Mouse (Mus musculus): Measurements from ENCODE around the gene Camta1. TPM values are rescaled to one million over a fixed set of nuclear protein-coding genes. Genes with fewer than 3 reads are reported as not detected.

Gene Camta1
- polyA plus RNA-seq, 1 experiment: 26.3 TPM

DNA sequence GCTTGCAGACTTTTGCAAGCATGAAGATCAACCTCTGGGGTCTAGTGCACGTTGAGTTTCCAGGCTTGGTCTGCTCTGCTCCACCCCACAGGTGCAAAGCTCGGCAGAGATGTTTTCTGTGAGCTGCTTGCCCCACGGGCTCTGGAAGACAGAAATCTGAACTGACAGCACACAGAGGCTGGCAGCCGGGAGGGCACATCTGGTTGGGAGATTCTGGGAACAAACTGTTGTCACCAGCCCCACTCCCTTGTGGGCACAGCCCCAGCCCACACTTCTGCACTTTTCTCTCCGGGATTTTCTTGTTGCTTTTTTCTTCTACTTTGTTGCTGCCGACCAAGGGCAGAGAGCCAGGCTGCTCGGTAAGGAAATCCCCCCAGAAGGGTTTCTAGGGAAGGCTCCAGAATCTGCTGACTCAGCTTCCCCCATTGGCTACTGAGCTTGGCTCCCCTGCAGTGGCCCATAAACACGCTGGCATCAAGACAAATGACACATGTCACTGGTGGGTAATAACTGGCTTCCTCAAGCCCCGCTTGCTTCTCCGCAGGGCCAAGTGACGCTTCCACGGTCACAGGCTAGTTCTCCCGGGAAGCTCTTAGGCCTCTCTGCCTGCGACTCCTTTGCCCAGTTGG is 597.8 kb downstream of the Camta1 start:
- no peak for TF ChIP-seq CTCF (IDR thresholded peaks at IDR 0.05; ENCODE audit: low read depth, low read length)
- no peak for TF ChIP-seq POLR2A (IDR thresholded peaks at IDR 0.05; ENCODE audit: borderline replicate concordance, low read depth, low read length)
- Histone ChIP-seq H3K27ac (ENCODE audit: insufficient read depth, low read depth, low read length) (no peak overlapping the region), H3K4me1 (ENCODE audit: control insufficient read depth, insufficient read depth, low read length) (no peaks in the 10 kb centered on the region), H3K4me3 (ENCODE audit: insufficient read depth, low read length) (no peak overlapping the region)

DNA sequence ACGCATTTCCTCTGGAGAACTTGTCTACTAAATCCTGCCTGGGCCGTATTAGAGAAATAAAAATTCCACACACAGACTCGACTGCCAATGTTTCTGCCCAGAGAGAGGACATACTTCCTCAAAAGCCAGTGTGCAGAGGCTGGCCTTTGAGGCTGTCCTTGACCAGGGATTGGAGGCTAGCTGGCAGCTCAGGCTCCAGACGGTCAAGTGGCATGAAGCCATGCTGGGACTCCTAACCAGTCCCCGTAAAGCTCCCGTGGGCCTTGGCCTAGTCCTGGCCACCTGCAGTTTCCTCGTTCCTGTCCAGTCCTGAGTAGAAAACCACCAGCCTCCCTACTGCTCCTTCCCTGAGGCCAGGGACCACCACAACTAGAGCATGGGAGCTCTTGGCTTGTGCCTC is 598.6 kb downstream of the Camta1 start:
- H3K4me3 ChIP-seq (ENCODE audit: insufficient read depth, low read length): no peak overlapping the region

DNA sequence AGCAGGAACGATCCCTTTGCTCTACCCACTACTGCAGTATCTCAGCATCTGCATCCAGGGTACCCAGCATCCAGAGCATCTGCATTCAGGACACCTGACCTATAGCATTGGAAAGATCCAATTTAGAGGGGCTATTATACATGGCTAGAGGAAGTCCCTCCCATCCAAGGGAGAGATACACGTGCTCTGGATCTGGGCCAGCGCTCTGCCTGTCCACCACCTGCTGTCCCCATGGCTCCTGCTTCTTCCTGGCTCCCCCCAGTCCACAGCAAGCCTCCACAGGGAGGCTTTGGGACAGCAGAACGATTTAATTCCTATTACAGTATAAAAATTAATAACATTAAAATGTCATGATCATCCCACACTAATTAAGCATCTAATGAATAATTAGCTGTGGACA is 605.1 kb downstream of the Camta1 start:
- no peaks in the 10 kb centered on the region for H3K4me1 ChIP-seq (ENCODE audit: control insufficient read depth, insufficient read depth, low read length)
- H3K4me3 ChIP-seq (ENCODE audit: insufficient read depth, low read length): no peak overlapping the region
- no peak overlapping the region for H3K27ac ChIP-seq (ENCODE audit: insufficient read depth, low read depth, low read length)
- TF ChIP-seq POLR2A (IDR thresholded peaks at IDR 0.05; ENCODE audit: borderline replicate concordance, low read depth, low read length) (no peak), CTCF (IDR thresholded peaks at IDR 0.05; ENCODE audit: low read depth, low read length) (no peak)

More for the DNA sequence above, 598.6 kb downstream of the Camta1 start:
- Histone ChIP-seq H3K27ac (ENCODE audit: insufficient read depth, low read depth, low read length) (no peak overlapping the region), H3K4me1 (ENCODE audit: control insufficient read depth, insufficient read depth, low read length) (no peaks in the 10 kb centered on the region)
- TF ChIP-seq CTCF (IDR thresholded peaks at IDR 0.05; ENCODE audit: low read depth, low read length): no peak
- TF ChIP-seq POLR2A (IDR thresholded peaks at IDR 0.05; ENCODE audit: borderline replicate concordance, low read depth, low read length): no peak

DNA sequence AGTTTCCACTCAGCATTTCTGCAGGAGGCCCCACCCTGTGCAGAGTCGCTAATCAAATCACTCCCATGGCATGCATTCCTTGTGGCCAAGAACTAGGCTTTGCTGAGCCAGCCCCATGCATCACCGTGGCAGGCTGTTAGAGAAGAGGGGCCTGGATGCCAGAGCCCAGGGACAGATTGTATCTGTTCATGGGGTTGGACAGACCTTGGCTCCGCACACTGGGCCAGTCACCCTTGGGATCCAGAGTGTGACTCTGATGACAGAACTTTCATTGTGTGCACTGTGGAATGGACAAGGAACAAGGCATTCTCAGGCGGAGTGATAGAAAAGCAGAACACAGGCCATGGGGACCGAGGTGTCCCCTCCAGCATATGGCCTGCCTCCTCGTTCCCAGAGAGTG is 610.9 kb downstream of the Camta1 start:
- Histone ChIP-seq H3K4me1 (ENCODE audit: control insufficient read depth, insufficient read depth, low read length) (no peaks in the 10 kb centered on the region), H3K4me3 (ENCODE audit: insufficient read depth, low read length) (no peak overlapping the region), H3K27ac (ENCODE audit: insufficient read depth, low read depth, low read length) (no peak overlapping the region)
- TF ChIP-seq POLR2A (IDR thresholded peaks at IDR 0.05; ENCODE audit: borderline replicate concordance, low read depth, low read length) (no peak), CTCF (IDR thresholded peaks at IDR 0.05; ENCODE audit: low read depth, low read length) (no peak)

DNA sequence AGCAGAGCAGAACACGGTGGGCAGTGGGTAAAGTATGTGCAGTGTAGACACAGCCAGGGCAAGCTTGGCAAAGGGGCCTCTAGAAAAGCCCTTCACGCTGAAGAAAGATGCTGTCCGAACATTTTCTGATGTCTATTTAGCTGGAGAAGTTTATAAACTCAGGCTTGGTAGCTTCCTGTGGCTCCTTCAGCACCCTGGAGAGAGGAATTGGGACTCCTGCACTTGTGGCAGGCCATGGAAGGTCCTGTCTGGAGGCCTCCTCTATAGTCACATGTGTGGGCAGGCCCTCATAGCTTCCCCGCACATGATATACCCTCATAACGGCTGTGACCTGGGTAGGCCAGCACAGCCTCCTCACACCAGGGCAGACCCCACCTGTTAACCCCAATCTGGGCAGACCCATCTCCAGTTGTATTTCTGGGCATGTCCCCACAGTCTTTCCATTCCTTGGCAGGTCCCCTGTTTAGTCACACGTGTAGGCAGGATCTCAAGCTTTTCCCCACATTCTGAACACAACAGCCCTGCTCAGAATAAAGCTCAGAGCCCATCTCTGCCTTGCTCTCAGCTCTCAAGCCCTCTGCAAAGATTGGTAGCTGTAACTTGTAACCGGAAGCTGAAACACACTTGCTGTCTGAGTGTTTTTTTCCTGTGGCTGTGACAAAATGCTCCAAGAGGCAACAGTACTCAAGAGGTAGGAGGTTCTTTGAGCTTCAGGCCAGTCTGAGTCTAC is 616.4 kb downstream of the Camta1 start:
- H3K4me3 ChIP-seq (ENCODE audit: insufficient read depth, low read length): no peak overlapping the region
- TF ChIP-seq CTCF (IDR thresholded peaks at IDR 0.05; ENCODE audit: low read depth, low read length) (no peak), POLR2A (IDR thresholded peaks at IDR 0.05; ENCODE audit: borderline replicate concordance, low read depth, low read length) (no peak)
- H3K4me1 ChIP-seq (ENCODE audit: control insufficient read depth, insufficient read depth, low read length): no peaks in the 10 kb centered on the region
- H3K27ac ChIP-seq (ENCODE audit: insufficient read depth, low read depth, low read length): no peak overlapping the region

DNA sequence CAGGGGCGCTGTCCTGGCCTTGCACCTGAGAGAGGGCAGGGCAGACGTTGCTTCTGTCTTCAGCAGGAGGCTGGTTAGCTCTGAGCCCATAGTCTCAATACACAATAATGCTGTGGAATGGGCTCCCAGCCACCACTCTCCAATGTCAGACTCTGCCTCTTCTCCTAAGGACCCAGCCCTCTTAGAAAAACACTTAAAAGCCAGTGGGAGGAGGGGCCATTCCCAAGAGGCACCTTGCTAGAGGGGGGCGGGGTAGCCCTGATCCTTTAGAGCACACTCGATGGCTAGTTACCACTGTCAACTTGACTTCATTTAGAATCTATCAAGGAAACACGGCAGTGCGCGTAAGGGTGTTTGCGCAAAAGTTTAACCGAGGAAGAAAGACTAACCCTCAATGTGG is 618.2 kb downstream of the Camta1 start:
- H3K4me3 ChIP-seq (ENCODE audit: insufficient read depth, low read length): no peak overlapping the region
- no peaks in the 10 kb centered on the region for H3K4me1 ChIP-seq (ENCODE audit: control insufficient read depth, insufficient read depth, low read length)
- H3K27ac ChIP-seq (ENCODE audit: insufficient read depth, low read depth, low read length): no peak overlapping the region
- TF ChIP-seq POLR2A (IDR thresholded peaks at IDR 0.05; ENCODE audit: borderline replicate concordance, low read depth, low read length) (no peak), CTCF (IDR thresholded peaks at IDR 0.05; ENCODE audit: low read depth, low read length) (no peak)

DNA sequence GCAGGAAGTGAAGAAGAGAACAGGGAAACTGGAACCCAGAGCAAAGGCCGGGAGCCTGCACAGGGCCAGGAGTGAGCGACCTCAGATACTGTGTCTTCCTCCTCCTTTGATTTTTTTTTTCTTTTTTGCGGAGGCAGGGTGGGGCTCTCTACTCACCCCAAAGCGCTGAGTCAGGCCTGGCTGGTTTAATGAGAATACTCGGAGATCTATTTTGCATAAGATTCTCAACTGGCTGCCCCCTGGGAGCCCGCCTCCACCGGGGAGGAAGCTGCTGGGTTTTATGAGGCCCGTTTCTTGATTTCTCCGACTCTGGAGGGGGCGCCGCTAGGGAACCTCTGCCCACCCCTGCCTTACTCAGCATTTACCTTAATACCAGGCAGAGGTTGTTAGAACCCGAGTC is 618.9 kb downstream of the Camta1 start:
- H3K4me3 ChIP-seq (ENCODE audit: insufficient read depth, low read length): no peak overlapping the region
- no peak overlapping the region for H3K27ac ChIP-seq (ENCODE audit: insufficient read depth, low read depth, low read length)
- TF ChIP-seq POLR2A (IDR thresholded peaks at IDR 0.05; ENCODE audit: borderline replicate concordance, low read depth, low read length) (no peak), CTCF (IDR thresholded peaks at IDR 0.05; ENCODE audit: low read depth, low read length) (no peak)

DNA sequence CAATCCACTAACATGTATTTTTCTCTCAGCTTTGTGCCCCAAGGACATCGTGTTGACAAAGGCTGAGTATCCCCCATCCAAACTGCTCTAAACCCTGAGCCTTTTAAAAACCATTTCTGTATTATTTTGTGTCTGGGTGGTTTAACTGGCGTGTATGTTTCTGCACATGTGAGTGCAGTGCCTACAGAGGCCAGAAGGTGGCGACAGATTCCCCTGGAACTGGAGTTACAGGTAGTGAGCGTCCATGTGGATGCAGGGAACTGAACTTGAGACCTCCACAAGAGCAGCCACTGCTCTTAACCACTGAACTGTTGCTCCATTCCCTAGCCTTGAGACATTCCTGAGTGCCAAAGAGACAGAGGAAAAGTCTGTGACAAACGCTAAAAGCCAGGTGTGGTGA is 621.2 kb downstream of the Camta1 start:
- Histone ChIP-seq H3K4me1 (ENCODE audit: control insufficient read depth, insufficient read depth, low read length) (no peaks in the 10 kb centered on the region), H3K4me3 (ENCODE audit: insufficient read depth, low read length) (no peak overlapping the region), H3K27ac (ENCODE audit: insufficient read depth, low read depth, low read length) (no peak overlapping the region)
- TF ChIP-seq POLR2A (IDR thresholded peaks at IDR 0.05; ENCODE audit: borderline replicate concordance, low read depth, low read length) (no peak), CTCF (IDR thresholded peaks at IDR 0.05; ENCODE audit: low read depth, low read length) (no peak)

More for the DNA sequence above, 618.9 kb downstream of the Camta1 start:
- H3K4me1 ChIP-seq (ENCODE audit: control insufficient read depth, insufficient read depth, low read length): no peaks in the 10 kb centered on the region

DNA sequence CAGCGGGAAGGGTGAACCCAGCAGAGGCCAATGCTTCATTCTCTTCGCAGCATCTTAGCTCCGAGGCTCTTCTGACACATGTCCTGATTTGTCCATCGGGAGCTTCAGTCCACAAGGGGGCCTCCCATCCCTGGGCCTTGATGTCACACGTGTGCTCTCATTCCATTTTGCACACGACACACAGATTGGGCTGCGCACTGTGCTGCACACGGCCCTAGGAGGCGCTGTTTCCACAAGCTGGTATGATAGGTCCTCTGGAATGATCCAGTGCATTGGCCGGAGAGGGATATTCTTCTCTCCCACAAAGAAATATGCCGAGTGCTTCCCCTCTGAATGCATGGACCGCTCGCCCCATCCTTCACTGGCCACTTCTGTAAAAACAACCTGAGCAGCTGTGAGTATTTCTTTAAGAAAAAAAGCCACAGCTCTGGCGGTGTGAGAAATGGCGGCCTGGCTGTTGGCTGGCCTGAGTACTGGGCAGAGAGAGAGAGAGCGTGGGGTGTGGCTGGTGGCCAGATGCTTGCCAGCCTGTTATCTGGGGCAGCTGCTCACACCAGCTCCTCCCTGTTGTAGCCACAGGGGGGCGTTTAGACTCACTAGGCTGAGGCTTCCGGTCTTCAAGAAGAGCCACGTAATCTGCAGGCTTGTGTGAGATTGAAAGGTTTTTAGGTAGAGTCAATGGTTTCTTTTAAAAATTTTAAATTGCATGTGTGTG is 622.5 kb downstream of the Camta1 start:
- no peak overlapping the region for H3K4me3 ChIP-seq (ENCODE audit: insufficient read depth, low read length)
- no peak overlapping the region for H3K27ac ChIP-seq (ENCODE audit: insufficient read depth, low read depth, low read length)
- no peak for TF ChIP-seq CTCF (IDR thresholded peaks at IDR 0.05; ENCODE audit: low read depth, low read length)
- TF ChIP-seq POLR2A (IDR thresholded peaks at IDR 0.05; ENCODE audit: borderline replicate concordance, low read depth, low read length): no peak
- H3K4me1 ChIP-seq (ENCODE audit: control insufficient read depth, insufficient read depth, low read length): no peaks in the 10 kb centered on the region

DNA sequence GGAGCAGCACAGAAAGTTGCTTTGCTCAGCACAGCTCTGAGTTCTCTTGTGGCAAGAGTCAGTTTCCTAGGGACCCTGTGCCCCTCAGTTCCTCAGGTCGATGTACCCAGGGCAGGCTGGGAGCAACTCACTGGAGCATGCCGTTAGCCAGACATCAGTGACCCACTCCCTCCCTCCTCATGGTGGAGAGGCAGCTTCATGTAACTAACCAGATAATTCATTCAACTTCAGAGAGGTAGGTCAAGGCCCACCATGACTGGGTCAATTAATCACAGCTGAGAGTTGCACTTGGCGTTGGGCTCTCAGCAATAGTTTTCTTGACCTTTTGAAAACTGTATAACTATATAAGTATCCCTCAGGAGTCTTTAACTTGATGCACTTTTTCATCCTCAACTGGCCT is 624.2 kb downstream of the Camta1 start:
- Histone ChIP-seq H3K4me3 (ENCODE audit: insufficient read depth, low read length) (no peak overlapping the region), H3K27ac (ENCODE audit: insufficient read depth, low read depth, low read length) (no peak overlapping the region), H3K4me1 (ENCODE audit: control insufficient read depth, insufficient read depth, low read length) (no peaks in the 10 kb centered on the region)
- TF ChIP-seq CTCF (IDR thresholded peaks at IDR 0.05; ENCODE audit: low read depth, low read length): no peak
- no peak for TF ChIP-seq POLR2A (IDR thresholded peaks at IDR 0.05; ENCODE audit: borderline replicate concordance, low read depth, low read length)

Data from bone marrow macrophage, adult 2 months (primary cell).